Mouse (Mus musculus) v-Abl transformed pro-B cells (cell line): Measurements from ENCODE around the gene Pygm.

Experiments
- in situ Hi-C, 2 experiments: fragments of 400-800 bp; cut with MboI; formaldehyde crosslinking; loops; one replicate each; pipeline ENCODE4 v1.15.1; 2025; ENCODE audit not compliant: unreplicated experiment in 2 of 2

Pygm gene

GRCm38 (mm10) chr19:6401951-6402350, 17.8 kb downstream of the Pygm start:
- in situ Hi-C loops = loop anchor here in 1 of 2 experiments (5.0 to 10.0 kb wide), 2 partner anchors 35 to 53 kb away; no protein-coding TSS in a partner anchor

- in situ Hi-C loops = loop anchor here in 1 of 2 experiments (5.0 to 10.0 kb wide), 2 partner anchors 37 to 51 kb away; no protein-coding TSS in a partner anchor
These were observed 19.7 kb downstream of the Pygm start for GRCm38 (mm10) chr19:6403869-6404268.

- in situ Hi-C loops = loop anchor here in 1 of 2 experiments (10.0 kb wide), 1 partner anchor 49 kb away; no protein-coding TSS in a partner anchor
These were observed 21.2 kb downstream of the Pygm start for GRCm38 (mm10) chr19:6405433-6405832.

- in situ Hi-C loops = loop anchor here in 1 of 2 experiments (10.0 kb wide), 1 partner anchor 48 kb away; no protein-coding TSS in a partner anchor
These were observed 22.9 kb downstream of the Pygm start for GRCm38 (mm10) chr19:6407109-6407508.

- in situ Hi-C loops = loop anchor here in 1 of 2 experiments (10.0 kb wide), 1 partner anchor 47 kb away; no protein-coding TSS in a partner anchor
These were observed 23.8 kb downstream of the Pygm start for GRCm38 (mm10) chr19:6407816-6408510.

GRCm38 (mm10) chr19:6408749-6409148, 24.6 kb downstream of the Pygm start:
- in situ Hi-C loops = loop anchor here in 1 of 2 experiments (10.0 kb wide), 1 partner anchor 46 kb away; no protein-coding TSS in a partner anchor

GRCm38 (mm10) chr19:6409176-6409575, 25.0 kb downstream of the Pygm start:
- in situ Hi-C loops = loop anchor here in 1 of 2 experiments (10.0 kb wide), 1 partner anchor 46 kb away; no protein-coding TSS in a partner anchor

- in situ Hi-C loops = loop anchor here (10.0 kb wide), 3 partner anchors 45 to 165 kb away; no protein-coding TSS in a partner anchor
These were observed 25.7 kb downstream of the Pygm start for GRCm38 (mm10) chr19:6409936-6410335.

GRCm38 (mm10) chr19:6412798-6413197, 28.6 kb downstream of the Pygm start:
- in situ Hi-C loops = loop anchor here (10.0 kb wide), 2 partner anchors 142 to 162 kb away; no protein-coding TSS in a partner anchor

- in situ Hi-C loops = loop anchor here (5.0 to 10.0 kb wide), 5 partner anchors 37 to 159 kb away; no protein-coding TSS in a partner anchor
These were observed 31.3 kb downstream of the Pygm start for GRCm38 (mm10) chr19:6415454-6415853.

GRCm38 (mm10) chr19:6416124-6416770, 32.0 kb downstream of the Pygm start:
- in situ Hi-C loops = loop anchor here (5.0 to 10.0 kb wide), 5 partner anchors 36 to 159 kb away; no protein-coding TSS in a partner anchor

GRCm38 (mm10) chr19:6416894-6417761, 32.9 kb downstream of the Pygm start:
- in situ Hi-C loops = loop anchor here (5.0 to 10.0 kb wide), 5 partner anchors 35 to 158 kb away; no protein-coding TSS in a partner anchor

- in situ Hi-C loops = loop anchor here (5.0 to 10.0 kb wide), 5 partner anchors 34 to 156 kb away; no protein-coding TSS in a partner anchor
These were observed 34.2 kb downstream of the Pygm start, which contains the start of gene Nrxn2 for GRCm38 (mm10) chr19:6418233-6418879. Nrxn2 (plus strand) TSS chr19:6418731.

GRCm38 (mm10) chr19:6418984-6419692, 34.9 kb downstream of the Pygm start:
- in situ Hi-C loops = loop anchor here (5.0 to 10.0 kb wide), 5 partner anchors 33 to 156 kb away; no protein-coding TSS in a partner anchor

- in situ Hi-C loops = loop anchor here (5.0 to 10.0 kb wide), 5 partner anchors 32 to 155 kb away; no protein-coding TSS in a partner anchor
These were observed 35.7 kb downstream of the Pygm start for GRCm38 (mm10) chr19:6419805-6420310.

GRCm38 (mm10) chr19:6420481-6421210, 36.4 kb downstream of the Pygm start:
- in situ Hi-C loops = no loop called here

GRCm38 (mm10) chr19:6421211-6421590, 37.0 kb downstream of the Pygm start:
- in situ Hi-C loops = no loop called here

- in situ Hi-C loops = no loop called here
These were observed 37.8 kb downstream of the Pygm start for GRCm38 (mm10) chr19:6422014-6422413.
